Mouse (Mus musculus): ENCODE results near the gene Bnc1.

The Bnc1 gene

GRCm38 (mm10) chr7:81973939-81974338 lies 18.2 kb downstream of the Bnc1 start:
- DNase-seq = peak; percentile 54

GRCm38 (mm10) chr7:81973339-81973738 lies 18.8 kb downstream of the Bnc1 start:
- DNase-seq = peak; percentile 51

- no peak for DNase-seq
Measured at GRCm38 (mm10) chr7:81968975-81969374, 23.1 kb downstream of the Bnc1 start.

- peak; percentile 71 for DNase-seq
Measured at GRCm38 (mm10) chr7:81968451-81968850, 23.6 kb downstream of the Bnc1 start.

GRCm38 (mm10) chr7:81966195-81966594 lies 25.9 kb downstream of the Bnc1 start:
- peak; percentile 55 for DNase-seq

- DNase-seq = peak; percentile 23
Measured at GRCm38 (mm10) chr7:81959704-81960103, 32.4 kb downstream of the Bnc1 start.

- peak; percentile 55 for DNase-seq
Measured at GRCm38 (mm10) chr7:81954208-81954846, 37.8 kb downstream of the Bnc1 start.

- DNase-seq = no peak
Measured at GRCm38 (mm10) chr7:81950499-81950898, 41.6 kb downstream of the Bnc1 start.

GRCm38 (mm10) chr7:81945398-81945797 lies 46.7 kb downstream of the Bnc1 start:
- DNase-seq = no peak

- no peak for DNase-seq
Measured at GRCm38 (mm10) chr7:81934806-81935205, 57.3 kb downstream of the Bnc1 start.

GRCm38 (mm10) chr7:81934267-81934745 lies 57.8 kb downstream of the Bnc1 start, which contains the start of gene Hdgfl3:
Gene Hdgfl3 (minus strand): TSS chr7:81934473.
- peak; percentile 99 for DNase-seq

- peak; percentile 96 for DNase-seq
Measured at GRCm38 (mm10) chr7:81933601-81934266, 58.4 kb downstream of the Bnc1 start.

GRCm38 (mm10) chr7:81933061-81933600 lies 59.0 kb downstream of the Bnc1 start:
- DNase-seq = no peak

GRCm38 (mm10) chr7:81932521-81933045 lies 59.5 kb downstream of the Bnc1 start:
- no peak for DNase-seq

GRCm38 (mm10) chr7:81928998-81929397 lies 63.1 kb downstream of the Bnc1 start:
- no peak for DNase-seq

GRCm38 (mm10) chr7:81921379-81921952 lies 70.6 kb downstream of the Bnc1 start:
- DNase-seq = no peak

- DNase-seq = no peak
Measured at GRCm38 (mm10) chr7:81920314-81920713, 71.8 kb downstream of the Bnc1 start.

GRCm38 (mm10) chr7:81918316-81918715 lies 73.8 kb downstream of the Bnc1 start:
- no peak for DNase-seq

All from heart, adult 11 months (tissue).